Mouse (Mus musculus) erythroblast, embryonic 14.5 days (primary cell): ENCODE data around the gene Ropn1.

Experiments used
- GATA1 ChIP-seq: IDR thresholded peaks from 2 replicates; pipeline ENCODE4 v1.6.1; 2012; ENCODE audit warnings: low read length, inconsistent platforms, mixed read lengths
- TAL1 ChIP-seq: IDR thresholded peaks from 3 replicates; pipeline ENCODE4 v1.6.1; 2012; ENCODE audit warnings: low read length, inconsistent platforms, mixed read lengths

DNA sequence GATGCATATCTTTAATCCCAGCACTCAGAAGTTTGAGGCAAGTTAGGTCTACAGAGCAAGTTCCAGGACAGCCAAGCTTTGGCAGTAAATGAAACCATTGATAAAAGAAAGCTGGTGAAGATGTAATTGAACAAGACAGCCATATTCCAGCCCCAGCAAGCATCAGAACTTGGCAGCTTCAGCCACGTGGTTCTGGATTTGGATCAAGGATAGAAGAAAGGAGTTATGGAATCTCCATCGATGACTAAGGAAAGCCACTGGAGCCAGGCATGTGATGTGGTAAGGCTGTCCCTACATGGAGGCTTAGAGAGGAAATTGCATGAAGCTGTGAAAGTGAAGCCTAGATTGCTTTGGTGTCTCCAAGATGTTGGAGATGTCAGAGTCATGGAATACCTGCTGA, 35.7 kb upstream of the Ropn1 start:
- no peak for TF ChIP-seq GATA1
- no peak for TF ChIP-seq TAL1
